Mouse (Mus musculus) C2C12 (cell line): ENCODE data around the gene 2900026A02Rik.
A peak's percentile ranks its signal among the peaks of the same experiment; 100 is the strongest.

Experiments used
- CEBPB ChIP-seq: IDR thresholded peaks from one replicate; pipeline ENCODE4 v1.6.1; 2011; ENCODE audit warnings: low read depth, mild to moderate bottlenecking, control low read depth, moderate library complexity
- CTCF ChIP-seq: IDR thresholded peaks from one replicate; pipeline ENCODE4 v1.5.1; 2011; ENCODE audit not compliant: control insufficient read depth, insufficient read depth, insufficient read length
- MAX ChIP-seq: IDR thresholded peaks from one replicate; pipeline ENCODE4 v1.6.1; 2011; ENCODE audit warnings: mild to moderate bottlenecking, control low read depth
- USF1 ChIP-seq: IDR thresholded peaks from one replicate; pipeline ENCODE4 v1.6.1; 2011; ENCODE audit warnings: low read depth, mild to moderate bottlenecking, control low read depth, moderate library complexity

- TF ChIP-seq CTCF (peak; percentile 1), CEBPB (no peak), MAX (no peak), USF1 (no peak)
Observed at GRCm38 (mm10) chr5:113170064-113170754, 50.8 kb downstream of the 2900026A02Rik start.
